Mouse (Mus musculus) neural tube, embryonic 14.5 days (tissue): ENCODE measurements at regions not wholly inside any gene's neighbourhood (a gene's known extent, or its start where the extent isn't known, plus 50 kb on each side); places are given as distances from the start of the nearest gene placed in this dataset.
A peak's percentile ranks its signal among the peaks of the same experiment; 100 is the strongest.
"Not testable (repeated sequence)": the region's sequence is repeated elsewhere in the genome, so short reads cannot be mapped to it uniquely, and the experiment has no call there.

ENCODE experiments used
- ATAC-seq: fragments of 200-750 bp; cut with Nextera tagmentation; 2 replicates; pipeline ENCODE4 v1.8.0; 2017; ENCODE audit warnings: low read depth, mild to moderate bottlenecking, moderate TSS enrichment, moderate library complexity
- H3K27ac ChIP-seq: fragments of 300-500 bp; sonication (generic); 2 replicates; pipeline ENCODE4 v1.5.1; 2014; ENCODE audit warnings: low read depth, mild to moderate bottlenecking, control low read depth, low read length, moderate library complexity, mixed read lengths
- H3K27me3 ChIP-seq: fragments of 300-500 bp; sonication (generic); 2 replicates; pipeline ENCODE4 v1.6.1; 2014; ENCODE audit warnings: low read length; ENCODE audit not compliant: control insufficient read depth, insufficient read depth
- H3K36me3 ChIP-seq: fragments of 300-500 bp; sonication (generic); 2 replicates; pipeline ENCODE4 v1.6.1; 2014; ENCODE audit warnings: low read length, mixed read lengths; ENCODE audit not compliant: control insufficient read depth, insufficient read depth
- H3K4me1 ChIP-seq: fragments of 300-500 bp; sonication (generic); 2 replicates; pipeline ENCODE4 v1.6.1; 2014; ENCODE audit warnings: low read length; ENCODE audit not compliant: control insufficient read depth, insufficient read depth
- H3K4me2 ChIP-seq: fragments of 300-500 bp; sonication (generic); 2 replicates; pipeline ENCODE4 v1.6.1; 2014; ENCODE audit warnings: mild to moderate bottlenecking, low read depth, low read length, control low read depth
- H3K4me3 ChIP-seq: fragments of 300-500 bp; sonication (generic); 2 replicates; pipeline ENCODE4 v1.5.1; 2014; ENCODE audit warnings: low read depth, low read length, control low read depth, mixed read lengths
- H3K9ac ChIP-seq: fragments of 300-500 bp; sonication (generic); replicated peaks from 2 replicates; pipeline ENCODE4 v1.6.1; 2014; ENCODE audit warnings: low read depth, mild to moderate bottlenecking, control low read depth, low read length, mixed read lengths
- H3K9me3 ChIP-seq: fragments of 300-500 bp; sonication (generic); 2 replicates; pipeline ENCODE4 v1.6.1; 2016; ENCODE audit warnings: low read length; ENCODE audit not compliant: control insufficient read depth
- WGBS: fragments of 180-500 bp; shearing (Covaris S2); extraction: QIAGEN DNeasy Blood & Tissue Kit; methylation state at CpG from one replicate; pipeline ENCODE4 v1.1.7; 2014; 5-methylcytosine and 5-hydroxymethylcytosine counted together

GRCm38 (mm10) chr16:65403926-65404648 lies 116.2 kb upstream of the Pou1f1 start:
- no peaks in the 10 kb centered on the region for H3K27me3 ChIP-seq
- WGBS: 70% methylated on average over 5 of the region's 5 CpGs
- no peak overlapping the region for H3K9ac ChIP-seq
- H3K4me2 ChIP-seq: no peak overlapping the region
- ATAC-seq: no peak
- no peak overlapping the region for H3K27ac ChIP-seq
- H3K9me3 ChIP-seq: no peaks in the 10 kb centered on the region
- H3K4me3 ChIP-seq: no peak overlapping the region
- no peaks in the 10 kb centered on the region for H3K36me3 ChIP-seq
- H3K4me1 ChIP-seq: no peaks in the 10 kb centered on the region

GRCm38 (mm10) chr16:65404816-65405215 lies 115.5 kb upstream of the Pou1f1 start:
- Histone ChIP-seq H3K36me3 (no peaks in the 10 kb centered on the region), H3K27ac (no peak overlapping the region), H3K9ac (no peak overlapping the region), H3K4me1 (no peaks in the 10 kb centered on the region), H3K4me2 (no peak overlapping the region), H3K9me3 (no peaks in the 10 kb centered on the region), H3K4me3 (no peak overlapping the region), H3K27me3 (no peaks in the 10 kb centered on the region)
- WGBS: 66% methylated on average over 5 of the region's 5 CpGs
- peak; percentile 60; the same call in 1 of the 2 replicates for ATAC-seq

- Histone ChIP-seq H3K27ac (no peak overlapping the region), H3K4me1 (no peaks in the 10 kb centered on the region), H3K36me3 (no peaks in the 10 kb centered on the region), H3K4me2 (no peak overlapping the region), H3K9ac (no peak overlapping the region), H3K27me3 (no peaks in the 10 kb centered on the region), H3K9me3 (no peaks in the 10 kb centered on the region), H3K4me3 (no peak overlapping the region)
- no peak for ATAC-seq
- WGBS: 73% methylated on average over 3 of the region's 3 CpGs
Measured at GRCm38 (mm10) chr16:65405824-65406556, 114.3 kb upstream of the Pou1f1 start.

GRCm38 (mm10) chr16:65432046-65432445 lies 88.3 kb upstream of the Pou1f1 start:
- not testable (repeated sequence) for H3K36me3 ChIP-seq, H3K4me1 ChIP-seq, H3K27ac ChIP-seq, H3K4me3 ChIP-seq, H3K9ac ChIP-seq, H3K9me3 ChIP-seq, H3K27me3 ChIP-seq, ATAC-seq, H3K4me2 ChIP-seq
- 79% methylated on average over 4 of the region's 9 CpGs for WGBS

- no peak overlapping the region for H3K4me2 ChIP-seq
- 45% methylated on average over 2 of the region's 2 CpGs for WGBS
- H3K4me1 ChIP-seq: no peaks in the 10 kb centered on the region
- H3K9ac ChIP-seq: no peak overlapping the region
- H3K27ac ChIP-seq: no peak overlapping the region
- H3K9me3 ChIP-seq: no peaks in the 10 kb centered on the region
- no peak overlapping the region for H3K4me3 ChIP-seq
- ATAC-seq: peak; percentile 49; the same call in 1 of the 2 replicates
- no peaks in the 10 kb centered on the region for H3K27me3 ChIP-seq
- H3K36me3 ChIP-seq: no peaks in the 10 kb centered on the region
Measured at GRCm38 (mm10) chr16:65436076-65436475, 84.2 kb upstream of the Pou1f1 start.

- Histone ChIP-seq H3K9ac (no peak overlapping the region), H3K27ac (no peak overlapping the region), H3K4me3 (no peak overlapping the region), H3K4me2 (no peak overlapping the region), H3K9me3 (no peaks in the 10 kb centered on the region), H3K36me3 (no peaks in the 10 kb centered on the region), H3K4me1 (no peaks in the 10 kb centered on the region), H3K27me3 (no peaks in the 10 kb centered on the region)
- ATAC-seq: peak; percentile 75
- 17% methylated on average over 4 of the region's 4 CpGs for WGBS
Measured at GRCm38 (mm10) chr16:65441954-65442353, 78.4 kb upstream of the Pou1f1 start.

GRCm38 (mm10) chr16:65448810-65449209 lies 71.5 kb upstream of the Pou1f1 start:
- H3K4me3 ChIP-seq: no peak overlapping the region
- H3K9me3 ChIP-seq: no peaks in the 10 kb centered on the region
- H3K4me1 ChIP-seq: no peaks in the 10 kb centered on the region
- H3K36me3 ChIP-seq: no peaks in the 10 kb centered on the region
- H3K27me3 ChIP-seq: no peaks in the 10 kb centered on the region
- 74% methylated on average over 3 of the region's 3 CpGs for WGBS
- H3K27ac ChIP-seq: no peak overlapping the region
- no peak for ATAC-seq
- no peak overlapping the region for H3K4me2 ChIP-seq
- no peak overlapping the region for H3K9ac ChIP-seq

GRCm38 (mm10) chr16:65450706-65451105 lies 69.6 kb upstream of the Pou1f1 start:
- Histone ChIP-seq H3K27me3 (no peaks in the 10 kb centered on the region), H3K36me3 (no peaks in the 10 kb centered on the region), H3K4me1 (no peaks in the 10 kb centered on the region), H3K9me3 (no peaks in the 10 kb centered on the region), H3K27ac (no peak overlapping the region), H3K9ac (no peak overlapping the region), H3K4me2 (no peak overlapping the region), H3K4me3 (no peak overlapping the region)
- WGBS: 75% methylated on average over 5 of the region's 5 CpGs
- no peak for ATAC-seq

- no peak overlapping the region for H3K9ac ChIP-seq
- no peaks in the 10 kb centered on the region for H3K4me1 ChIP-seq
- no peak overlapping the region for H3K4me2 ChIP-seq
- H3K27ac ChIP-seq: no peak overlapping the region
- 96% methylated on average over 3 of the region's 3 CpGs for WGBS
- no peak overlapping the region for H3K4me3 ChIP-seq
- no peak for ATAC-seq
- H3K27me3 ChIP-seq: no peaks in the 10 kb centered on the region
- no peaks in the 10 kb centered on the region for H3K36me3 ChIP-seq
- H3K9me3 ChIP-seq: no peaks in the 10 kb centered on the region
Measured at GRCm38 (mm10) chr16:65451885-65452284, 68.4 kb upstream of the Pou1f1 start.
